Mouse (Mus musculus) lung, embryonic 16.5 days (tissue): ENCODE data around the gene Wdr25. TPM values are rescaled to one million over a fixed set of nuclear protein-coding genes. Genes with fewer than 3 reads are reported as not detected.
A peak's percentile ranks its signal among the peaks of the same experiment; 100 is the strongest.
"Not testable (repeated sequence)": the region's sequence is repeated elsewhere in the genome, so short reads cannot be mapped to it uniquely, and the experiment has no call there.

ENCODE experiments used
- ATAC-seq: fragments of 200-750 bp; cut with Nextera tagmentation; 2 replicates; pipeline ENCODE4 v1.8.0; 2017; ENCODE audit warnings: low read depth, mild to moderate bottlenecking, moderate library complexity
- H3K27ac ChIP-seq: fragments of 300-500 bp; sonication (generic); 2 replicates; pipeline ENCODE4 v1.5.1; 2014; ENCODE audit warnings: mild to moderate bottlenecking, control low read depth, low read length
- H3K27me3 ChIP-seq: fragments of 300-500 bp; sonication (generic); 2 replicates; pipeline ENCODE4 v1.6.1; 2014; ENCODE audit warnings: low read depth, low read length, mixed read lengths; ENCODE audit not compliant: control insufficient read depth, insufficient read depth
- H3K36me3 ChIP-seq: fragments of 300-500 bp; sonication (generic); 2 replicates; pipeline ENCODE4 v1.6.1; 2014; ENCODE audit warnings: low read length; ENCODE audit not compliant: control insufficient read depth, insufficient read depth
- H3K4me1 ChIP-seq: fragments of 300-500 bp; sonication (generic); replicated peaks from 2 replicates; pipeline ENCODE4 v1.6.1; 2014; ENCODE audit warnings: low read length, mixed read lengths; ENCODE audit not compliant: control insufficient read depth, insufficient read depth
- H3K4me2 ChIP-seq: fragments of 300-500 bp; sonication (generic); 2 replicates; pipeline ENCODE4 v1.6.1; 2014; ENCODE audit warnings: low read depth, low read length, control low read depth
- H3K4me3 ChIP-seq: fragments of 300-500 bp; sonication (generic); 2 replicates; pipeline ENCODE4 v1.5.1; 2014; ENCODE audit warnings: mild to moderate bottlenecking, low read length, control low read depth
- H3K9ac ChIP-seq: fragments of 300-500 bp; sonication (generic); 2 replicates; pipeline ENCODE4 v1.6.1; 2014; ENCODE audit warnings: low read length, control low read depth
- H3K9me3 ChIP-seq: fragments of 300-500 bp; sonication (generic); 2 replicates; pipeline ENCODE4 v1.6.1; 2016; ENCODE audit warnings: low read length; ENCODE audit not compliant: control insufficient read depth
- WGBS: fragments of 180-500 bp; shearing (Covaris S2); extraction: QIAGEN DNeasy Blood & Tissue Kit; methylation state at CpG from one replicate; pipeline ENCODE4 v1.1.7; 2014; 5-methylcytosine and 5-hydroxymethylcytosine counted together
- polyA plus RNA-seq: library from polyadenylated mRNA; unstranded; fragments of >200 nt; fragmentation: Nextera tagmentation; extraction: Ambion mirVana; gene quantifications from 2 replicates; pipeline ENCODE4 v1.2.1, GENCODE M21; 2015

The Wdr25 gene
- polyA plus RNA-seq: 7.7 and 10.9 TPM in 2 replicates

DNA sequence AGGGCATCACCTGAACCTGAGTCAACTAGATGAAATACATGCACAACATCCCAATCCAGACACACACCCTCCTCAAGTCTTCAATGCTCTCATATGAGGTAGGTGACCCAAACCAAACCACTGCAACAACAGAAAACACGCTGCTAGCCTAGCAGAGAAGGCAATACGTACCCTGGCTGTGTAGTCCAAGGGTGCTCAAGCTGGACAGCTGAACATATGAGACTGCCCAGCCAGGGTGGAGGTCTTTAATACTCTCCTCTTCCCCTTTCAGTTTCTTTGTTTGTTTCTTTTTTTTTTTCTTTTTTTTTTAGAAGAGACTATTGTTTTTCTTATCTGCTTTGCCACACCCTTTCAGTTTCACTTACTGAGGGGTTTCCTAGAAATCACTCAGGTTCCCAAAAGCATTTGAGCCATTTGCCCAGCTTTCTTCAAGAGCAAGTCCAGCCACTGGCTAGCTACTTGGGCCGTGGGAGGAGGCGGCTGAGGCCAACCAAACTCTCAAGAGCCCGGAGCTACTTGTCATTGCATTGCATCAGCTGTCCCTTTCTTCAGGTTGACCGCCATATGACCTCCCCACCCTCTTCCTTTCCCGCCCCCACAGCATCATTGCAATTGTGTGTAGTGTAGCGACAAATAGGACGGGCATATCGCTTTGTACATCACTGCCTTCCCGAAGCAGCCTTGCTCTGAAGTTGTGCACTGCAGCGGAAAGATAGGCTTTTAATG, at the start of gene Wdr25:
Gene Wdr25 (plus strand): TSS at position 643 of the 726 bp plus-strand sequence.
- no peak for ATAC-seq
- Histone ChIP-seq H3K4me1 (peaks cover 16% of the 10 kb centered on the region), H3K36me3 (no peaks in the 10 kb centered on the region; the same call in 1 of the 2 replicates), H3K9ac (peak within 1 kb of the TSS; percentile 84), H3K4me2 (peak within 1 kb of the TSS; percentile 95), H3K27ac (0 out of 2 replicates have a peak within 1 kb of the TSS, but pooled peaks have one; percentile 8), H3K9me3 (no peaks in the 10 kb centered on the region), H3K4me3 (peak within 1 kb of the TSS; percentile 64), H3K27me3 (no peaks in the 10 kb centered on the region)
- 16% methylated on average over 12 of the region's 12 CpGs for WGBS

DNA sequence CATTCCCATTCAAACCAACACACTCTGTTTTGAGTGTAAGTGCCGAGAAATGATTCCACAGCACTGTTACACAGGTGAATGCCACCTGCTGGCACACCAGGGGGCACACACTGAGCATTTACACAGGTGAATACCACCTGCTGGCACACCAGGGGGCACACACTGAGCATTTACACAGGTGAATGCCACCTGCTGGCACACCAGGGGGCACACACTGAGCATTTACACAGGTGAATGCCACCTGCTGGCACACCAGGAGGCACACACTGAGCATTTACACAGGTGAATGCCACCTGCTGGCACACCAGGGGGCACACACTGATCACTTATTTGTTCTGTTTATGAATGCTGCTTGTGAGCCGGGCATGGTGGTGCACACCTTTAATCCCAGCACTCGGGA, 45.4 kb upstream of the Wdr25 start:
- not testable (repeated sequence) for H3K4me1 ChIP-seq, H3K27me3 ChIP-seq, H3K27ac ChIP-seq, ATAC-seq, H3K9me3 ChIP-seq, H3K4me2 ChIP-seq, H3K4me3 ChIP-seq, H3K9ac ChIP-seq
- 84% methylated on average over 3 of the region's 3 CpGs for WGBS
- peaks cover 16% of the 10 kb centered on the region for H3K36me3 ChIP-seq

DNA sequence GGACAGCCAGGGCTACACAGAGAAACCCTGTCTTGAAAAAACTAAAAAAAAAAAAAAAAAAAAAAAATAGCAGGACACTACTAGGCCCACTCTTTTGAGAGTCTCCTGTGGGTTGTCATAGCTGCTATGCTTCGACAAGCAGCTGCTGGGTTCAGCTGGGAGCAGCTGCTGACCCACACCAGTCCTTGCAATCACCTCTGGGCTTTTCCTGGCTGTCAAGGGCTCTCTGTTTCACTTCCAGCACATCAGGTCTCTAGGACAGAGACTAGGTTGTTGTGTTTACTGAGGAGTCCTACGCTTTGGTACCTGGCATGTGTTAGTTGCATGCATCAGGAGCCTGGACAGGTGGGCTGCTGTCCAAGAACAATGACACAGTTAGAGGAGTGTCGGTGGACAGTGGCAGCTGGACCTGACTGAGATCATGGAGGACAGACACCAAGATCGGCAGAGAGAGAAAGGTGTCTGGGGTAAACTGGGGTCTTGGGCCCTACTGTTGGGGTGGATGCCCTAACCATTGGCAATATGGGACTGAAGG, 43.9 kb upstream of the Wdr25 start:
- Histone ChIP-seq H3K4me3 (no peak overlapping the region), H3K9me3 (no peaks in the 10 kb centered on the region), H3K4me2 (no peak overlapping the region), H3K36me3 (peaks cover 9% of the 10 kb centered on the region), H3K4me1 (0 out of 2 replicates have a peak, but pooled peaks cover 7% of the 10 kb centered on the region), H3K27ac (no peak overlapping the region), H3K9ac (no peak overlapping the region), H3K27me3 (no peaks in the 10 kb centered on the region)
- ATAC-seq: no peak
- WGBS: 58% methylated on average over 4 of the region's 4 CpGs

DNA sequence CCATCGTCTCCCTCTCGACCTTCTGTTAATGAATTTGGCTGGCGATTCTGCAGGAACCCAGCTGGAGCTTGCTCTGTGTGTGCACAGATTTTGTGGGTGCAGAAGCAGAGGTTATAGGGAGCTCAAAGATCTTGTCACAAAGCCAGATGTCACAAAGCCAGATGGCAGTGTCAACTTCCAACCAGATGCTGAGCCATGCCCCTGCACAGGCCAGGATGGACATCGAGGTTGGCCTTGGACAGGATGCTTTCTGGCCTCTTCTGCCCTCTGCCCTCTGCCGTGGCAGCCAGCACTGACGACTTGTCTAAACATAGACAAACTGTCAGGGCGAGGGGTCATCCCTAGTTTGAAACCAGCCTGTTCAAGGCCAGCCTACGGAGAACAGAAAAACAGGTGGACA, 43.3 kb upstream of the Wdr25 start:
- Histone ChIP-seq H3K36me3 (peaks cover 4% of the 10 kb centered on the region), H3K4me2 (no peak overlapping the region), H3K4me1 (0 out of 2 replicates have a peak, but pooled peaks cover 7% of the 10 kb centered on the region), H3K27me3 (no peaks in the 10 kb centered on the region), H3K27ac (no peak overlapping the region), H3K9me3 (no peaks in the 10 kb centered on the region), H3K4me3 (no peak overlapping the region), H3K9ac (no peak overlapping the region)
- peak; percentile 49 for ATAC-seq
- 38% methylated on average over 8 of the region's 8 CpGs for whole genome bisulfite sequencing

DNA sequence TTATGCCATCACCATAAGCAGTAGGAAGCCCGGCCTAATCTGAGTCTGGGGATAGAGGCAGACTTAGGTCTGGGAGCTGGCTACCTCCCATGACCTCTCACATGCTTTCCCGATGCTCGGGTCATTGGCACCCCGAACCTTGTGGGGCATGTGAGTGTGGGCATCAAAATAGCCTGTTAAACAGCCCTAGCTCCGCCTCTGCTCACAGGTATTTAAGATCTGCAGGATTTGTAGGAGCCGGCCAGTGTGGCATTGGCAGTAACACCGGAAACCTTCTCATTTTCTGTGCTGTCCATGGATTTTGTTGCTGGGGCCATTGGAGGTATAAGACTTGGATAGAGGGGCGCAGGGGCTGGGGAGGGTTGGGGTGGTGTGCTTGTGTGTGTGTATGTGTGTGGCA, 42.5 kb upstream of the Wdr25 start:
- H3K4me1 ChIP-seq: 0 out of 2 replicates have a peak, but pooled peaks cover 7% of the 10 kb centered on the region
- no peak overlapping the region for H3K9ac ChIP-seq
- no peaks in the 10 kb centered on the region for H3K9me3 ChIP-seq
- H3K4me3 ChIP-seq: no peak overlapping the region
- no peak for ATAC-seq
- WGBS: 75% methylated on average over 8 of the region's 8 CpGs
- H3K36me3 ChIP-seq: no peaks in the 10 kb centered on the region
- no peak overlapping the region for H3K4me2 ChIP-seq
- no peak overlapping the region for H3K27ac ChIP-seq
- no peaks in the 10 kb centered on the region for H3K27me3 ChIP-seq

DNA sequence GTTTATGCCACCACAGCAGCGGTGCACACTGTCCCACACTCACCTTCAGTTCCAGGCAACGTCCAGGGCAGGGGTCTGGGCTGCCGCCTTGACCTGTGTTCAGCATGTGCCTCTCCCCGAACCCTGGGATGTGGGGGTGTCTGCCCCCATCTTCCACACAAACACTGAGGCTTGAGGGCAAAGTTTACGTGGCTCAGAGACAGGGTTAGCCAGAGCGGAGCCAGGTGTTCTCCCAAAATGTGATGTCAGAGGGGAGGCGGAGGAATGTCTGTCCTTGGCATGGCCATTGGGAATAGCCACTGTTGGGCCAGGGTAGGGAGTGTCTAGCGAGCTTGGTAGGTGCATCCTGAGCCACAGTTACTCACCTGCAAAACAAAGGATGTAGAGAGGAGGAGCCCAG, 40.6 kb upstream of the Wdr25 start:
- Histone ChIP-seq H3K4me1 (peaks cover 9% of the 10 kb centered on the region), H3K9me3 (no peaks in the 10 kb centered on the region), H3K4me2 (no peak overlapping the region), H3K27me3 (no peaks in the 10 kb centered on the region), H3K9ac (no peak overlapping the region), H3K36me3 (no peaks in the 10 kb centered on the region), H3K27ac (no peak overlapping the region), H3K4me3 (no peak overlapping the region)
- ATAC-seq: no peak
- WGBS: 87% methylated on average over 8 of the region's 8 CpGs

DNA sequence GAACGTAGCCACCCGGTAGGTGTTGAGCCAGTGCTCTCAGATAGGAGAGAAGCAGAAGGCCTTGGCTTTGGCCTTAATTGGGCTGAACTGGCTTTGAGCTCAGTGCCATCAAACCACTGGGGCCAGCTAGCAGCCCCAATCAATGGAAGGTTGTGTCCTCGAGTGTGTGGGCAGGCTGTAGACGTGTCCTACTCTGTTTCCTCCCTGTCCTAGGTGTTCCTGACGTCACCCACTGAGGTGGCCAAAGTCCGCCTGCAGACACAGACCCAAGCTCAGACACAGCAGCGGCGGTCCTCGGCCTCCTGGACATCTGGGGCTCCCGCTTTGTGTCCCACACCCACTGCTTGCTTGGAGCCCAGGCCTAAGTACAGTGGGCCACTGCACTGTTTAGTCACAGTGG, 38.4 kb upstream of the Wdr25 start:
- Histone ChIP-seq H3K9me3 (no peaks in the 10 kb centered on the region), H3K4me3 (no peak overlapping the region), H3K4me1 (peaks cover 13% of the 10 kb centered on the region), H3K4me2 (no peak overlapping the region), H3K36me3 (no peaks in the 10 kb centered on the region), H3K9ac (no peak overlapping the region), H3K27ac (no peak overlapping the region), H3K27me3 (no peaks in the 10 kb centered on the region)
- 87% methylated on average over 10 of the region's 10 CpGs for WGBS
- no peak for ATAC-seq

DNA sequence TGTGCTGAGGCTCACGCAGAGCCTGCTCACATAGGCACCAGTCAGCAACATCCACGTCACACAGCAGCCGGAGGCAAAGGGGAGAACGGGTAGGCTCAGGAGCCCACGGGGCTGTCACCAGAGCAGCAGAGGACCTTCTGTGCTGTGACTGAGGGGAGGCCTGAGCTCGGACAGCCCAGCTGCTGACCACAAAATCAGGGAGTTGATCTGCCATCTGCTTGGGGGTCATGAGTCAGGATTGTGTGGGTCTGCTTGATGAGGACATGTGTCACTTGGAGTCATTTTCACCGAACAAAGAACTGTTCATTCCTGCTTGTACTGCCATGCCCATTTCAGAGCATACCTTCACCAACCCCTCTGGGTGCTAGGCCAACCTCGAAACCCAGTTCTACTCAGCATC, 37.2 kb upstream of the Wdr25 start:
- no peak overlapping the region for H3K27ac ChIP-seq
- no peak overlapping the region for H3K4me3 ChIP-seq
- peaks cover 9% of the 10 kb centered on the region for H3K4me1 ChIP-seq
- H3K4me2 ChIP-seq: no peak overlapping the region
- no peaks in the 10 kb centered on the region for H3K27me3 ChIP-seq
- 82% methylated on average over 8 of the region's 8 CpGs for WGBS
- ATAC-seq: no peak
- no peaks in the 10 kb centered on the region for H3K9me3 ChIP-seq
- H3K9ac ChIP-seq: no peak overlapping the region
- peaks cover 3% of the 10 kb centered on the region; the same call in 1 of the 2 replicates for H3K36me3 ChIP-seq

DNA sequence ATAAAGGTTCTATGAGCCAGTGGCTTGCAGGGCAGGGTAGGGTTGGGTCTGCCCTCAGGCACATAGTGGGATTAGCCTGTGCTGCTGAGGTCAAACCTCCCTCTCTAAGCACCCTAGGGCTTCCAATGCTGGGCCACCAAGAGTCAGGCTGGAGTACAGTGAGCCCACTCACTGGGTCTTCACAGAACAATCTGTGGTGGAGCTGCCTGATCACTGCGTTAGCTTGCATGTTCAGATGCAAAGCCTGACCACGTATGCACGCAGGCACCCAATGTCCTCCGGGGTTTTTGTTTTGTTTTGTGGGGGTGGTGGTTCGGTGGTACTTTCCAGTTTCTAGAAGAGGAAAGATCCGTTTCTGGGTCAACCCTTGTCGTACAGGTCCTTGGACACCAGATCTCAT, 36.3 kb upstream of the Wdr25 start:
- WGBS: 79% methylated on average over 7 of the region's 7 CpGs
- no peak overlapping the region for H3K9ac ChIP-seq
- peaks cover 9% of the 10 kb centered on the region for H3K4me1 ChIP-seq
- no peaks in the 10 kb centered on the region for H3K27me3 ChIP-seq
- no peak overlapping the region; the same call in 1 of the 2 replicates for H3K27ac ChIP-seq
- H3K4me3 ChIP-seq: no peak overlapping the region
- H3K9me3 ChIP-seq: no peaks in the 10 kb centered on the region
- H3K36me3 ChIP-seq: peaks cover 7% of the 10 kb centered on the region; the same call in 1 of the 2 replicates
- H3K4me2 ChIP-seq: no peak overlapping the region
- ATAC-seq: no peak
